Comparison of ENCODE assay signal across 21 mouse cellular contexts in genomic region chr19:30553740-30554139, GRCm38 (mm10). TPM values are rescaled to one million over a fixed set of nuclear protein-coding genes. Genes with fewer than 3 reads are reported as not detected.
DNase-seq lines count a peak whose midpoint lies in the region; ATAC-seq and TF ChIP-seq lines count a peak whose summit lies in the region.
"Had no signal": no experiment of that assay in that cellular context is flagged by ENCODE, and none has a peak within 500 bp of the region (broad histone marks: within the 10 kb centered on the region; RNA-seq: fewer than 3 reads in every experiment).

No protein-coding gene starts in this region.

- no peak overlapping the region for H3K9ac ChIP-seq in forebrain, postnatal 0 days
- H3K9ac ChIP-seq in forebrain, embryonic 12.5 days, result no peak overlapping the region
- no peak overlapping the region for H3K9ac ChIP-seq in lung, embryonic 14.5 days
- H3K9ac ChIP-seq in embryonic facial prominence, embryonic 14.5 days (ENCODE audit: low read depth, low read length), result no peak overlapping the region
- H3K9ac ChIP-seq: lung, embryonic 15.5 days; midbrain, embryonic 12.5 days had no signal

- H3K27me3 ChIP-seq in forebrain, postnatal 0 days (ENCODE audit: insufficient read depth, low read length), result peaks cover 31% of the 10 kb centered on the region
- H3K27me3 ChIP-seq in forebrain, embryonic 12.5 days, result peaks cover 52% of the 10 kb centered on the region
- H3K27me3 ChIP-seq in lung, embryonic 14.5 days (ENCODE audit: insufficient read depth, low read length), result peaks cover 18% of the 10 kb centered on the region
- H3K27me3 ChIP-seq in embryonic facial prominence, embryonic 14.5 days (replicated peaks; ENCODE audit: control insufficient read depth, insufficient read depth, low read length), result peaks cover 26% of the 10 kb centered on the region

- WGBS in forebrain, postnatal 0 days, result 5% methylated on average over 4 of the region's 4 CpGs
- 3% methylated on average over 4 of the region's 4 CpGs for WGBS in forebrain, embryonic 12.5 days
- 21% methylated on average over 4 of the region's 4 CpGs for WGBS in lung, embryonic 14.5 days
- WGBS in embryonic facial prominence, embryonic 14.5 days, result 14% methylated on average over 4 of the region's 4 CpGs

- no peak overlapping the region for H3K4me3 ChIP-seq in forebrain, postnatal 0 days (ENCODE audit: low read depth, low read length)
- no peak overlapping the region for H3K4me3 ChIP-seq in forebrain, embryonic 12.5 days (replicated peaks)
- H3K4me3 ChIP-seq in lung, embryonic 14.5 days (ENCODE audit: low read depth, low read length), result no peak overlapping the region
- H3K4me3 ChIP-seq in embryonic facial prominence, embryonic 14.5 days (ENCODE audit: low read depth, low read length), result no peak overlapping the region

- no peaks in the 10 kb centered on the region for H3K36me3 ChIP-seq in forebrain, postnatal 0 days (ENCODE audit: insufficient read depth)
- no peaks in the 10 kb centered on the region for H3K36me3 ChIP-seq in forebrain, embryonic 12.5 days (replicated peaks)
- H3K36me3 ChIP-seq in lung, embryonic 14.5 days (ENCODE audit: insufficient read depth), result no peaks in the 10 kb centered on the region
- no peaks in the 10 kb centered on the region for H3K36me3 ChIP-seq in embryonic facial prominence, embryonic 14.5 days (ENCODE audit: control insufficient read depth, insufficient read depth, low read length)
- H3K36me3 ChIP-seq: limb, embryonic 15.5 days; lung, embryonic 15.5 days; midbrain, embryonic 12.5 days; neural tube, embryonic 13.5 days had no signal

- H3K4me2 ChIP-seq in forebrain, postnatal 0 days (ENCODE audit: low read depth), result no peak overlapping the region
- no peak overlapping the region for H3K4me2 ChIP-seq in forebrain, embryonic 12.5 days
- no peak overlapping the region for H3K4me2 ChIP-seq in lung, embryonic 14.5 days
- no peak overlapping the region for H3K4me2 ChIP-seq in embryonic facial prominence, embryonic 14.5 days (ENCODE audit: low read depth, low read length)

- no peaks in the 10 kb centered on the region for H3K9me3 ChIP-seq in forebrain, postnatal 0 days (ENCODE audit: low read length)
- no peaks in the 10 kb centered on the region for H3K9me3 ChIP-seq in forebrain, embryonic 12.5 days
- no peaks in the 10 kb centered on the region for H3K9me3 ChIP-seq in lung, embryonic 14.5 days (ENCODE audit: low read depth, low read length)
- H3K9me3 ChIP-seq in embryonic facial prominence, embryonic 14.5 days (ENCODE audit: control insufficient read depth, low read length), result no peaks in the 10 kb centered on the region
- H3K9me3 ChIP-seq: limb, embryonic 15.5 days; lung, embryonic 15.5 days; midbrain, embryonic 12.5 days; neural tube, embryonic 13.5 days had no signal

- peak; percentile 27; the same call in 1 of the 2 replicates for TF ChIP-seq CTCF in forebrain, postnatal 0 days (IDR thresholded peaks at IDR 0.05; ENCODE audit: low read depth)
- peak; percentile 42 for TF ChIP-seq CTCF in lung, embryonic 14.5 days (IDR thresholded peaks at IDR 0.05; ENCODE audit: low read depth)

- no peak for DNase-seq in forebrain, postnatal 0 days
- DNase-seq in lung, embryonic 14.5 days, result peak; percentile 46
- DNase-seq in lung, postnatal 14 days, result no peak
- peak; percentile 73 for DNase-seq in ES-CJ7 (ENCODE audit: low read depth, low spot score)
- DNase-seq in embryonic facial prominence, embryonic 14.5 days (ENCODE audit: low spot score), result peak; percentile 29
- no peak for DNase-seq in right cerebral cortex, postnatal 14 days
- no peak for DNase-seq in ovary, postnatal 36 days (ENCODE audit: low spot score)
- DNase-seq: B cell, adult 2 months; cerebellum, adult 18-20 months; right cerebral cortex, adult 18-20 months had no signal

- no peak for ATAC-seq in forebrain, postnatal 0 days
- no peak for ATAC-seq in forebrain, embryonic 12.5 days (ENCODE audit: low FRiP score)
- ATAC-seq in lung, embryonic 14.5 days (ENCODE audit: insufficient read depth), result no peak
- ATAC-seq in embryonic facial prominence, embryonic 14.5 days (ENCODE audit: low read depth), result no peak

- H3K4me1 ChIP-seq in forebrain, postnatal 0 days (ENCODE audit: insufficient read depth), result no peaks in the 10 kb centered on the region; the same call in 1 of the 2 replicates
- H3K4me1 ChIP-seq in forebrain, embryonic 12.5 days, result peaks cover 21% of the 10 kb centered on the region
- H3K4me1 ChIP-seq in lung, embryonic 14.5 days (ENCODE audit: insufficient read depth), result peaks cover 10% of the 10 kb centered on the region; the same call in 1 of the 2 replicates
- H3K4me1 ChIP-seq in embryonic facial prominence, embryonic 14.5 days (ENCODE audit: control insufficient read depth, insufficient read depth, low read length), result peaks cover 12% of the 10 kb centered on the region

- no peak overlapping the region for H3K27ac ChIP-seq in forebrain, postnatal 0 days (ENCODE audit: low read depth, low read length)
- H3K27ac ChIP-seq in forebrain, embryonic 12.5 days, result no peak overlapping the region
- H3K27ac ChIP-seq in lung, embryonic 14.5 days (ENCODE audit: low read depth), result no peak overlapping the region
- H3K27ac ChIP-seq in embryonic facial prominence, embryonic 14.5 days (replicated peaks; ENCODE audit: low read depth, low read length), result no peak overlapping the region
- H3K27ac ChIP-seq: limb, embryonic 15.5 days; lung, embryonic 15.5 days; midbrain, embryonic 12.5 days; neural tube, embryonic 13.5 days had no signal

RNA-seq across cellular contexts. Expression of gene Dkk1, which starts 4.3 kb away (rescaled TPM):
- total RNA-seq in forebrain, postnatal 0 days (2014; rRNA removed), result 0.62 TPM in 1 of 2 replicates, not detected in the other
- 0.13 and 0.16 TPM in 2 replicates for polyA plus RNA-seq in forebrain, postnatal 0 days (2015; fragmentation: Nextera tagmentation; extraction: Ambion mirVana)
- 3.0 and 3.1 TPM in 2 replicates for polyA plus RNA-seq in forebrain, embryonic 12.5 days (2016; fragmentation: Nextera tagmentation; extraction: Ambion mirVana)
- 0.39 and 0.45 TPM in 2 replicates for polyA plus RNA-seq in lung, embryonic 14.5 days (2014; fragmentation: Nextera tagmentation; extraction: Ambion mirVana)
- polyA plus RNA-seq in embryonic facial prominence, embryonic 14.5 days (2014; fragmentation: Nextera tagmentation; extraction: Ambion mirVana), result 11.3 and 12.0 TPM in 2 replicates
- total RNA-seq: common myeloid progenitor, adult 5-6 weeks; gastrocnemius, adult 8-10 months; heart, postnatal 14 days; layer of hippocampus, adult 8-10 months had no signal
- polyA plus RNA-seq: spleen, adult 2 months; testis, adult 2 months had no signal

Comparison
In these comparisons a context has a peak if more than half of its experiments do, and no peak if none do; other contexts are left out.
1. DNase-seq: peak in lung, embryonic 14.5 days (single experiment), ES-CJ7 (single experiment) and embryonic facial prominence, embryonic 14.5 days (single experiment); none in forebrain, postnatal 0 days (single experiment), lung, postnatal 14 days (single experiment), right cerebral cortex, postnatal 14 days (single experiment) and ovary, postnatal 36 days (single experiment).